Mouse (Mus musculus): ENCODE results near the gene Elof1. TPM values are rescaled to one million over a fixed set of nuclear protein-coding genes. Genes with fewer than 3 reads are reported as not detected.
A peak's percentile ranks its signal among the peaks of the same experiment; 100 is the strongest.
"Not testable (repeated sequence)": the region's sequence is repeated elsewhere in the genome, so short reads cannot be mapped to it uniquely, and the experiment has no call there.

Gene Elof1
- total RNA-seq, 2 experiments from 2014 or later: 35.0 to 39.5 TPM

DNA sequence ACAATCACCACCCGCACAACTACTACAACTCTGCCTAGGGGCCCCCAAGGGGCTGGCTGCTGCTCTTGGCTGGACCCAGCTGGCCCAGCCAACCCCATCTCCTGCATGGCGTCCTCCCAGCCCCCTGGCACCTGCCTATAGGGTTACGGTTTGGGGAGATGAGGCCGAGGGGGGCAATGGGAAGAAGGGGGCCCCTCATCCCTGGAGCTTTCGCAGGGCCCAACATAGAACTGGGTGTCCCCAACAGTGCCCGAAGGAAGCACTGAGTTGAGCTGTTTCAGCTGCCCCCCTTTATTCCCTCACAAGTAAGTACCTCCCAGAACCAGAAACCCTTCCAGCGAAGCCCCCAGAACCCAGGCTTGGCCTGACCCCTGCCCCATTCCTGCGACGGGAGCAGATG lies 8.8 kb downstream of the Elof1 start:
- TF ChIP-seq CTCF (IDR thresholded peaks at IDR 0.05): no peak
- intact Hi-C loops (cut with DNase I): no loop called here
- Histone ChIP-seq H3K27ac (no peak overlapping the region), H3K4me3 (no peak overlapping the region)
- no peak for DNase-seq

DNA sequence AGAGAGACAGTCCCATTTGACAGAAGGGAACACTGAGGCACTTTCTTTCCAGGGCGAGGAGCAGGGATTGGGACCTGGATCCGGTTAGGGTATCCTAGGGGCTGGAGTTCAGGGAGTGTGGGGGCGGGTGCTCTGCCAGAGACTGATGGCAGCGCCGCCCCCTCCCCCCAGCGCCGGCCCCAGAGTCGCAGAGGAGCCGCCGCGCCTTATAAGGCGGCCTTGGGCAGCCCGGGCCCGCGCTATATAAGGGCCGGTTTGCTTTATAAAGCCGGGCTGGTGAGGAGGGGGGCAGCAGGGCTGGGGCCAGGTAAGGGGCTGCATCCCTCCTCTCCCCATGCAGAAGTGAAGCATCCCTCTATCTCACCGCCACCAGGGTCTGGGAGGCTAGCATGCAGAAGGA lies 17.1 kb downstream of the Elof1 start:
- intact Hi-C loops (cut with DNase I): no loop called here
- peak overlapping the region; percentile 34 for H3K4me3 ChIP-seq
- no peak for TF ChIP-seq CTCF (IDR thresholded peaks at IDR 0.05)
- H3K27ac ChIP-seq: no peak overlapping the region
- DNase-seq: no peak

DNA sequence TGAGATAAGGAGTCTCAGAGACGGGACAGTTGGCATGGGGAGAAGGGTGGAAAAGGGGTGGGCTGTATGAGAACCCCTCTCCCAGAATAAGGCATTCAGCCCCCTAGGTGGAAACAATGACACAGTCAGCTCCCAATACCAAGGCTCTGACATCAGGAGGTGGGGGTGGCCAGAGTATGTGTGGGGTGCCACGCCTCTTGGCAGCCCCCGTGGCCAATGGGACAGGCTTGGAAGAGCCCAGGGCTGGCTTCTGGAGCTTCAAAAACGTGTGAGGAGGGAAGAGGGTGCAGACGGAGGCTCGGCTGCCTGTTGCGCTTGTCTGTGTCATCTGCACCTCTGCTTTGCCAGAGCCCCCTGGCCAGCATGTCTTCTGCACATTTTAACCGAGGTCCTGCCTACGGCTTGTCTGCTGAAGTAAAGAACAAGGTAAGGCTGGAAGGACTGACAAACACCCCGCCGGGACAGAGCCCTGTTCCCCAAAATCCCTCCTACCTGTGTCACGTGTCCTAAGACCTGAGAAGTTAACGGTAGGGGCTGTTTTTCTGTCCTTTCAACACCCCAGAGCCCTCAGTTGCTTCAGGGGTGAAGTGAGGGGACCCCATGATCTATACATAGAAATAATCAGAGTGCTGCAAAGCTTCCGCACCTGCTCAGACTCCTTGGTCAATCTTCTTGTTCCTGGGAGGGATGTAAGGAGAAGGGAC lies 17.8 kb downstream of the Elof1 start, which contains the start of gene Cnn1:
Gene Cnn1 (plus strand): TSS at position 224 of the 704 bp plus-strand sequence.
- intact Hi-C loops (cut with DNase I): no loop called here
- TF ChIP-seq CTCF (IDR thresholded peaks at IDR 0.05): no peak
- Histone ChIP-seq H3K27ac (no peak within 1 kb of the TSS), H3K4me3 (peak within 1 kb of the TSS; percentile 34)
- DNase-seq: peak; percentile 50

DNA sequence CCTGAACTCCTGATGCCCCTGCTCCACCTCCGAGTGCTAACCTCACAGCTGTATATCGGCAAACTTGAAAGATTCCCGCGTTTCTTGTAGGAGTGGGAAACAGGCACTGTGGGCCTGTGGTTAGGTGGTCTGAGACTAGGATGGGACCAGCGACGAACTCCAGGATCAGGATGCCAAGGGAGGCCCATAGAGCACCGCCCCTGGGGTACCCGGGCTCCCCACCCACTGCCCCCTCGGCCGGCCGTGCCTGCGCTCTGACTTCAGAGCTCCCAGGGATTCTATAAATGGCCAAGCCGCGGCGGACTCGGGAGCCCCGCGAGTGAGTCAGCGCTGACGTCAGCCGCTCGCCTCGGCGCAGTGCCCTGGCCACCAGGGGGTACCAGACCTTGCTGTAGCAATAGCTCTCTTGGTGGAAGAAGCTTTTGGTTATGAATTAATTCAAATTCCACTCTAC lies 21.1 kb downstream of the Elof1 start:
- peak overlapping the region; percentile 72 for H3K27ac ChIP-seq
- peak overlapping the region; percentile 71 for H3K4me3 ChIP-seq
- intact Hi-C loops (cut with DNase I): no loop called here
- TF ChIP-seq CTCF (IDR thresholded peaks at IDR 0.05): peak; percentile 83
- peak; percentile 91 for DNase-seq

DNA sequence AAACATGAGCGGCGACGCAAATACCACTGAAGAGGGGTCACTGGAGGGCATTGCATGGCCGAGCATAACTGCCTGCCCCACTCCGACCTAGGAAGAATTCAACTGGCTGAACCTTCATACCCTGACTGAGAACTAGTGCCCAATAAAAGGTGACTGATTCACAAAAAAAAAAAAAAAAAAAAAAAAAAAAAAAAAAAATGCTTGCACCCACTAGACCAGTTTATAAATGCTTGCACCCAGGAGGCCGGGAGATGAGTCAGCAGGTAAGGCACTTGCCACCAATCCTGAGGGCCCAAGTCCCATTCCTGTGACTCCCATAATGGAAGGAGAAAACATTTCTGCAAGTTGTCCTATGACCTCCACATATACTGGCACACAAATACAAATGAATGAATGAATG lies 24.2 kb downstream of the Elof1 start:
- no peak overlapping the region for H3K27ac ChIP-seq

DNA sequence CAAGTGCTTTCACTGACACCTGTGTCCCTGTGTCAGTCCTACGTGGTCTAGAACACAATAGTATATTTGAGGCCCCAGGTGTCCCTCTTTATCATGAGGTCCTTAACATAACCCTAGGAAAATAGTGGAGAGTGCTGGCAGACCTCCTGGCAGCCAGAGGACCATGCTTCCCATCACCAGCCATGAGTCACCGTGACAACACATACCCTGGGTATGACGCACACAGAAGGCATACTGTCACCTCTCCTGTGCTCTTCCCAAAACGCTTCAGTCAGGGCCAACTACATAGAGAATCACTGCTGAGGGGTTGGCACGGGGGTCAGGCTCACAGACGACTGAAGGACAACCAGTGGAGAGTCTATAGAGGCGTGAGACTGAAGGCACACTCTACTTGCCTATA lies 27.0 kb downstream of the Elof1 start:
- no peak overlapping the region for H3K27ac ChIP-seq
- no peak for TF ChIP-seq CTCF (IDR thresholded peaks at IDR 0.05)
- DNase-seq: no peak
- no peak overlapping the region for H3K4me3 ChIP-seq
- intact Hi-C loops (cut with DNase I): no loop called here

More for the DNA sequence above, 24.2 kb downstream of the Elof1 start:
- DNase-seq: no peak
- TF ChIP-seq CTCF (IDR thresholded peaks at IDR 0.05): no peak
- no peak overlapping the region for H3K4me3 ChIP-seq
- intact Hi-C loops (cut with DNase I): no loop called here

DNA sequence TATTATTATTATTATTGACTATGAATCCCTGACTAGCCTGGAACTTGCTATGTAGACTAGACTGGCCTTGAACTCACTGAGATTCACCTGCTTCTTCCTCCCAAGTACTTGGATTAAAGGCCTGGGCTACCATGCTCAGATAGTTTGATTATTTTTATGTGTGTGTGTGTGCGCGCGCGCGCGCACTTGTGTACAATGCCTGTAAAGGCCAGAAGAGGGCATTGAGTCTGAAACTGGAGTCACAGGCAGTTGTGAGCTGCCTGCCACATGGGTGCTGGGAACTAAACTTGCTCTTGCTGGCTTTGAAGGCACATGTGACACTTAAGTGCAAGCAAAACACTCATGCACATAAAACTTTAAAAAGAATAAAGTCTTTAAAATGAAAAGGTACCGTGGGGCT lies 27.7 kb downstream of the Elof1 start:
- TF ChIP-seq CTCF (IDR thresholded peaks at IDR 0.05): no peak
- no peak for DNase-seq
- H3K4me3 ChIP-seq: no peak overlapping the region
- H3K27ac ChIP-seq: no peak overlapping the region
- intact Hi-C loops (cut with DNase I): no loop called here

DNA sequence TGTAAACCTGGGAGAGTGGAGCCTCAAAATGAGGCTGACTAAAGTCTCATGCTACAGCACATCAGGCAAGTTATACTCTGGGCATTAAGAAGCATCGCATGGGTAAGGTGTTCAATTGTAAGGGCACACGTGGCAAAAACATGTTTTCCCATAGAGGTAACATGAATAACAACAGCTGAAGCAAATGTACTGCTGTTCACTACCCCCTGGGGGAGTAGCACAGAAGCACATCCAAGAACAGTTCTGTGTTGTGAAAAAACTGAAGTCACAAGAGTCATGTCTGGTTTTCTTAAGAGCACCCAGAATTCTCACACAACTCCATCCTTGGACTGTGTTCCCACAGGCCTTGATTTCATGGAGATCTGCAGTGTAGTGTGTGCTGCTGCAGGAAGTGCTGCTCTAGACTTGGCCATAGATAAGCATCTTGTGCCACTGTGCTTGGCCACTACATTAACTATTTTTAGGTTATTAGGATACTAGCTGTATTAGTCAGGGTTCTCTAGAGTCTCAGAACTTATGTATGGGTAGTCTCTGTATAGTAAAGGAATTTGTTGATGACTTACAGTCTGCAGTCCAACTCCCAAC lies 29.8 kb downstream of the Elof1 start:
- no peak for DNase-seq
- Histone ChIP-seq H3K27ac (peak overlapping the region; percentile 5; the same call in 1 of the 2 replicates), H3K4me3 (no peak overlapping the region)
- TF ChIP-seq CTCF (IDR thresholded peaks at IDR 0.05): peak; percentile 7; the same call in 1 of the 2 replicates
- intact Hi-C loops (cut with DNase I): no loop called here

DNA sequence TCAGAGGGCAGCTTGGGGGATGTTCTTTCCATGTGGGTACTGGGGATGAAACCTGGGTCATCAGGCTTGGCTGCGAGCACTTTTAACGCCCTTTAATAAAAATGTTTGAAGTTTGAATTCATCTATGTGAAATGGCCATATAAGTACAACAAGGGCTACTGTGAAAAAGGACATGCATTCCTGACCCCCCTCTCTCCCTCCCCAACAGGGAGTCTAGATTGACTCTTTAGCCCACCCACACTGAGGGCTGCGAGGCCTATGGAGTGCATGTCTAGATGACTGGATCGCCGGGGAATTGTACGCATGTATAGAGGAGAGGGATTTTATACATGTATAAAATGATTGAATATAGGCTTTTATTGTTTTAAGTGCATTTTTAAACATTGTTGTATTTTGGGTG lies 31.0 kb downstream of the Elof1 start:
- no peak for TF ChIP-seq CTCF (IDR thresholded peaks at IDR 0.05)
- intact Hi-C loops (cut with DNase I): no loop called here
- Histone ChIP-seq H3K27ac (peak overlapping the region; percentile 92), H3K4me3 (peak overlapping the region; percentile 96)
- no peak for DNase-seq

DNA sequence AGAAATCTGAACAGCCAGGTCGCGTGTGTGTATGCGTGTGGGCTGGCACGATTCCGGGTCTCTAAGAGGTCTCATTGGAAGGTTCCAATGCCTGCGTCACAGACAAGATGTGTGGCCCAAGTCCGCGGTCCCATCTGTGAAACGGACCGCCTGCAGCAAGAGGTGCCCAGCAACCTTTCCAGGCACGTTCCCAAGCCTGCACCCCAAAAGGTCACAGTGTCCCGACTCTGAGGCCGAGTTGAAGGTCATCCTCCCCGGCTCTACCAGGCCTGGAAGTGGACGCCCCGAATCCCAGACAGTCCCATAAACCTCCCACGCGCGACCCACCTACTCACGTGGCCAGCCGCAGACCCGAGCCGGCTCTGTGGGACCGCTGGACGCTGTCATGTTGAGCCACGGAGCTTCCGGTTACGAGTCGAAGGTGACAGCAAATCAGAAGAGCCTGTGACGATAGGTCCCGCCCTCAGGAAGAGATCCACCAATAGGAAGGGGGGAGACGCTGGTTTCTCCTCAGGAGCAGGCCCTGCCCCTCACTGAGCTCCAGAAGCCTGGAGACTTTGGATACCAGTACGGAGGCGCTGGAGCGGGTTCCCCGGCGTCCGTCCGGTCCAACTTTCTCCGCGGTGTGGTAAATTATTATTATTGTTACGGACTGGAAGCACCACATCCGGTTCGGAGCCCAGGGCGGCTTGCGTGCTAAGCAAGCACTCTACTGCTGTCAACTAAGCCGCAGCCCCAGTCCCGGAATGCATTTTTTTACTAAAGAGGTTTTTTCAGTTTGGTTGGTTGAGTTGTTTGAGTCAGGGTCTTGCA lies 31.7 kb downstream of the Elof1 start, which contains the start of gene Ecsit:
Gene Ecsit (minus strand): TSS at position 417 of the 813 bp plus-strand sequence.
- Histone ChIP-seq H3K4me3 (peak within 1 kb of the TSS; percentile 96), H3K27ac (peak within 1 kb of the TSS; percentile 92)
- intact Hi-C loops (cut with DNase I): loop anchor here (1.0 kb wide), 1 partner anchor 14 kb away; the partner anchor contains the start of genes Gm49318 and Zfp653
- TF ChIP-seq CTCF (IDR thresholded peaks at IDR 0.05): no peak
- DNase-seq: peak; percentile 94

DNA sequence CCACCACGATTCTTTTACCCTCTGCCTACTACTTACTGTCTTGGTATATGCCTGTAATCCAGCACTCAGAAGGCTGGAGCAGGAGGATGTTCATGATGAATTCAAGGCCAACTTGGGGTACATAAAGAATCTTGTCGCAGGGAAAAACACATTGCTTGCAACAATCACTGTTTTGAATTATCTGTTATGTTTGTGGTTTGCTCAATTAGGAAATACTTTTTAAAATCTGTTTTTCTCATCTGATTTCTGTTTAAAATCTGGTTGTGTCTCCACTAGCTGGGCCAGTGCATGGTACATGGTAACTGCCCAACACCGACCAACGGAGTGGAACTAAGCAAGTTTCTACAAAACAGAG lies 32.3 kb downstream of the Elof1 start:
- Histone ChIP-seq H3K27ac (peak overlapping the region; percentile 92), H3K4me3 (peak overlapping the region; percentile 96)
- no peak for TF ChIP-seq CTCF (IDR thresholded peaks at IDR 0.05)
- intact Hi-C loops (cut with DNase I): loop anchor here (1.0 kb wide), 1 partner anchor 13 kb away; the partner anchor contains the start of genes Gm49318 and Zfp653
- DNase-seq: no peak

DNA sequence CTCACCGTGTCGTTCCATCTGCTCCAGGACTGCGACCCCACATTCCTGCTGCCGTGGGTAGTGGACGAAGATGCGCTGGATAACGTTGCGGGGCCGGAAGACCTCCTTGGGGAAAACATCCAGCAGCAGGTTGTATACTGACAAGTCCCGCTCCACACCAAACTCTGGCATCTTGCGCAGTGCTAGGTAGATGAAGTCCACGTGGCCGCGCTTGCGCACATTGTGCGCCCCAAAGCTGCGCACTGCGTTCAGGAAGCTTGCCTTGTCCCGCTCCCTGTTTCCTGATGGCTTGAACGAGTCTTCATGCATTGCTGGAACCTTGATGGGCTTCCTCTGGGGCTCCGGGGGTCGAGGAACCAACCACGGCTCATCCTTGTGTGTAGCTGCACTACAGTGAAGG lies 40.7 kb downstream of the Elof1 start:
- Histone ChIP-seq H3K4me3 (no peak overlapping the region), H3K27ac (no peak overlapping the region)
- no peak for DNase-seq
- TF ChIP-seq CTCF (IDR thresholded peaks at IDR 0.05): no peak
- intact Hi-C loops (cut with DNase I): no loop called here

DNA sequence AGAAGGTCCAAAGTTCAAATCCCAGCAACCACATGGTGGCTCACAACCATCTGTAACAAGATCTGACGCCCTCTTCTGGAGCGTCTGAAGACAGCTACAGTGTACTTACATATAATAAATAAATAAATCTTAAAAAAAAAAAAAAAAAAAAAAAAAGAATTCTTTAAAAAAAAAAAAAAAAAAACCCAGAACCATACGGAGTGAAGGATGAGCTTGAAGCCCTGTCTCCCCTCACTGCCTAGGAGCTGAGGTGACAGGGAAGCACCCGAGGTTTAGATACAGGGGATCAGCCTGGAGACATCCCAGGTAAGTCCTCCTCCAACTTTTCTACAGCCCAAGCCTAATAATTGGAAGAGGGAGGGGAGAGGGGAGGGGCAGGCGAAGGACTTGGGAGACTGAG lies 41.2 kb downstream of the Elof1 start:
- DNase-seq; intact Hi-C loops (cut with DNase I); H3K4me3 ChIP-seq; H3K27ac ChIP-seq: not testable (repeated sequence)
